Mouse (Mus musculus) midbrain, embryonic 16.5 days (tissue): ENCODE results near the gene Klf9. TPM values are rescaled to one million over a fixed set of nuclear protein-coding genes. Genes with fewer than 3 reads are reported as not detected.

Experiments used
- ATAC-seq: fragments of 200-750 bp; cut with Nextera tagmentation; 2 replicates; pipeline ENCODE4 v1.8.0; 2017; ENCODE audit warnings: moderate TSS enrichment
- H3K27ac ChIP-seq: fragments of 300-500 bp; sonication (generic); 2 replicates; pipeline ENCODE4 v1.5.1; 2014; ENCODE audit warnings: mild to moderate bottlenecking, low read length, mixed read lengths
- H3K27me3 ChIP-seq: fragments of 300-500 bp; sonication (generic); 2 replicates; pipeline ENCODE4 v1.6.1; 2014; ENCODE audit warnings: low read depth, low read length, mixed read lengths; ENCODE audit not compliant: control insufficient read depth, insufficient read depth
- H3K36me3 ChIP-seq: fragments of 300-500 bp; sonication (generic); 2 replicates; pipeline ENCODE4 v1.6.1; 2014; ENCODE audit warnings: mild to moderate bottlenecking, low read length, moderate library complexity, mixed read lengths; ENCODE audit not compliant: control insufficient read depth, insufficient read depth
- H3K4me1 ChIP-seq: fragments of 300-500 bp; sonication (generic); 2 replicates; pipeline ENCODE4 v1.6.1; 2014; ENCODE audit warnings: mild to moderate bottlenecking, low read length, mixed read lengths; ENCODE audit not compliant: control insufficient read depth, insufficient read depth
- H3K4me2 ChIP-seq: fragments of 300-500 bp; sonication (generic); 2 replicates; pipeline ENCODE4 v1.6.1; 2014; ENCODE audit warnings: mild to moderate bottlenecking, low read length, mixed read lengths
- H3K4me3 ChIP-seq: fragments of 300-500 bp; sonication (generic); 2 replicates; pipeline ENCODE4 v1.5.1; 2014; ENCODE audit warnings: low read depth, mild to moderate bottlenecking, low read length, moderate library complexity, mixed read lengths
- H3K9ac ChIP-seq: fragments of 300-500 bp; sonication (generic); 2 replicates; pipeline ENCODE4 v1.6.1; 2014; ENCODE audit warnings: low read depth, low read length, mixed read lengths
- H3K9me3 ChIP-seq: fragments of 300-500 bp; sonication (generic); replicated peaks from 2 replicates; pipeline ENCODE4 v1.6.1; 2014; ENCODE audit warnings: mild to moderate bottlenecking, low read length, mixed read lengths; ENCODE audit not compliant: control insufficient read depth, poor library complexity, severe bottlenecking
- WGBS: fragments of 180-500 bp; shearing (Covaris S2); extraction: QIAGEN DNeasy Blood & Tissue Kit; methylation state at CpG from one replicate; pipeline ENCODE4 v1.1.7; 2014; 5-methylcytosine and 5-hydroxymethylcytosine counted together
- polyA plus RNA-seq: library from polyadenylated mRNA; unstranded; fragments of >200 nt; fragmentation: Nextera tagmentation; extraction: Ambion mirVana; gene quantifications from 2 replicates; pipeline ENCODE4 v1.2.1, GENCODE M21; 2015

Gene Klf9
- polyA plus RNA-seq, 1 experiment from 2014 or later, result 3.1 TPM

DNA sequence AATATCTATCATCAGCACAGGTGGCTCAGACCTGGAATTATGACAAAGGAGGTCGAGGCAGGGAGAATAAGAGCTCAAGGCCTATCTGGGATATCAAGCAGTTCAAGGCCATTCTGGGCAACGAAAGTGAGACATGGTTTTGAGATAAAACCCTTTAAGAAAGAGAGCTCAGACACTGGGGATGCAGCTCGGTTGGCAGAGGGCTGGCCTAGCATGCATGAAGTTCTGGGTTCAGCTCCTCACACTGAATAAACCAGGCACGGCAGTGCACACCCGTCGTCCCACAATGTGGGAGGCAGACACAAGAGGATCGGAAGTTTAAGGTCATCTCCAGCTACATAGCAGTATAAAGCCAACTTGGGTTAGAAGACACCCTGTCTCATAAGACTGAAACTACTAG is 48.0 kb downstream of the Klf9 start:
- no peaks in the 10 kb centered on the region for H3K9me3 ChIP-seq
- H3K9ac ChIP-seq, result no peak overlapping the region
- H3K4me2 ChIP-seq, result no peak overlapping the region
- no peak overlapping the region for H3K4me3 ChIP-seq
- ATAC-seq, result no peak
- H3K27me3 ChIP-seq, result no peaks in the 10 kb centered on the region
- no peaks in the 10 kb centered on the region for H3K4me1 ChIP-seq
- no peak overlapping the region for H3K27ac ChIP-seq
- WGBS, result 94% methylated on average over 7 of the region's 7 CpGs
- no peaks in the 10 kb centered on the region; the same call in 1 of the 2 replicates for H3K36me3 ChIP-seq

DNA sequence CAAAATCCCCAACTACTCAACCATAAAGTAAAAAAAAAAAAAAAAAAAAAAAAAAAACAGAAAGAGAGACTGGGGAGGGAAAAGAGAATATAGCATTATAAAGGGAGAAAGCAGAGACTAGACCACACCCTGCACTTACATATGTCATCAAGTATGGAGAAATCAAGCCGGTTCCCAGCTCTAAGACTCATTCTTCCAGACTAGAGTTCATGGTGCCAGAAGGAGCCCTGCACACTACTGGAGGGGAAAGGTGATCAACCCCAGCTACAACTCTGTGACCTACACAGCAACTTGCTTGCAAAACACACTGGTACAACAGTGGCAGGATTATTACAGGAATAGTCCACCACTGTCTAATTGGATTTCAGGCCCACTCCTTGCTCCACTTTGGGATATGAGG is 48.7 kb downstream of the Klf9 start:
- Histone ChIP-seq H3K4me2 (no peak overlapping the region), H3K9me3 (no peaks in the 10 kb centered on the region), H3K4me1 (no peaks in the 10 kb centered on the region), H3K36me3 (no peaks in the 10 kb centered on the region; the same call in 1 of the 2 replicates), H3K27me3 (no peaks in the 10 kb centered on the region), H3K27ac (no peak overlapping the region), H3K4me3 (no peak overlapping the region), H3K9ac (no peak overlapping the region)
- ATAC-seq, result no peak
- WGBS, result 85% methylated on average over 1 of the region's 1 CpGs

DNA sequence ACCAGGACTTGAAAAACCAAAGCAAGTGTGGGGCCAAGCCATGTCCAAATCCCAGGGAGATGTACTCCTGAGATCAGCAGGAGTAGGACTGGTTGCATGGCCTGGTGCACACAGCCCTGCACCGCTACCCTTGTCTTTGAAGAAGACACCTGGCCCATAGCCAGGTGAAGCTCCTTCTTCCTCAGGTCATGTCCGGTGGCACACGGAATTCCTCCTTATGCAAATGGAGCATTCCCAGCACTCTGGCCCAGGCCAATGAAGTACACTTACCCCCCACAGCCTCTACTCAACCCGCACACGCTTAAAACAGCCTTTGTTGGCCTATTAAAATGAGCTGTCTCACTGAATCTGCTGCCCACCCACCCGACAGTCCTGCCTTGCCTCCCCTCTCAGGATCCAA is 50.5 kb downstream of the Klf9 start:
- ATAC-seq, result no peak
- no peaks in the 10 kb centered on the region for H3K4me1 ChIP-seq
- 89% methylated on average over 6 of the region's 6 CpGs for WGBS

DNA sequence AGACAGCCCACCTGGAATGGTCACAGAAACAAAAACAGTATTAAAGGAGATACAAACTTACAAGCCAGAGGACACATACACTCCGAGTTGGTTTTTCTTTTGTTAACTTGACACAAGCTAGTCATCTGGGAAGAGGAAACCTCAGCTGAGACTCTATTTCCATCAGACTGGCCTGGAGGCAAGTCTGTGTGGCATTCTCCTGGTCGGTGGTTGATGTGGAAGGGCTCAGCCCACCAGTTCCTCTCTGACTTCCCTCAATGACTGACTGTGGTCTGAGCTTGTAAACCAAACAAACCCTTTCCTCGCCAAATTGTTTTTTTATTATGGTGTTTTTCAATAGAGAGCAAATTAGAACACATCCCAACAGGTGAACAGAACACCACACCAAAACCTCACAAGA is 52.0 kb downstream of the Klf9 start:
- Histone ChIP-seq H3K4me3 (no peak overlapping the region), H3K9me3 (no peaks in the 10 kb centered on the region), H3K4me2 (no peak overlapping the region), H3K27me3 (no peaks in the 10 kb centered on the region), H3K9ac (no peak overlapping the region), H3K4me1 (no peaks in the 10 kb centered on the region), H3K36me3 (no peaks in the 10 kb centered on the region; the same call in 1 of the 2 replicates), H3K27ac (no peak overlapping the region)
- WGBS, result 87% methylated on average over 3 of the region's 3 CpGs
- no peak for ATAC-seq

More for the DNA sequence above, 50.5 kb downstream of the Klf9 start:
- Histone ChIP-seq H3K27me3 (no peaks in the 10 kb centered on the region), H3K9me3 (no peaks in the 10 kb centered on the region), H3K4me2 (no peak overlapping the region), H3K9ac (no peak overlapping the region), H3K36me3 (no peaks in the 10 kb centered on the region; the same call in 1 of the 2 replicates), H3K27ac (no peak overlapping the region), H3K4me3 (no peak overlapping the region)

DNA sequence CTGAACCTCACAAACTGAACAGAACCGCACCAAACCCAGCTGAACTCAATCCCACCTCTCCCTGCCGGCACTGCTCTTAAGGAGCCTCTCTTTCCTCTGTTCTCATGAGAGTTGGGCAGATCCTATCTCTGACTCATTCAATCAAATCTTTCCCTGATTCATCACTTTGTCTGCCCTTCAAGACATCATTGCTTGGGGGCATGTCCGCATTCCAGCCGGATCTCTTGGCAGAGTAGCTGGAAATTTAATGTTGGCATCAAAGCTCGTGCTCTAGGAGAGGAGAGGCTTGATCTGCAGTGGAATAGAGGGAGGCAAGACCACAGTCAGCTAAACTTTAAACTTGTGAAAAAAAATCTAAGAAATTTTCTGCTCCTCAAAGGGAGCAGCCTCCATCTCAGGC is 61.1 kb downstream of the Klf9 start:
- Histone ChIP-seq H3K9ac (no peak overlapping the region), H3K27ac (no peak overlapping the region), H3K4me3 (no peak overlapping the region), H3K4me1 (no peaks in the 10 kb centered on the region), H3K27me3 (no peaks in the 10 kb centered on the region), H3K9me3 (0 out of 2 replicates have a peak, but pooled peaks cover 2% of the 10 kb centered on the region), H3K36me3 (peaks cover 16% of the 10 kb centered on the region), H3K4me2 (no peak overlapping the region)
- ATAC-seq, result no peak
- WGBS, result 98% methylated on average over 5 of the region's 5 CpGs

DNA sequence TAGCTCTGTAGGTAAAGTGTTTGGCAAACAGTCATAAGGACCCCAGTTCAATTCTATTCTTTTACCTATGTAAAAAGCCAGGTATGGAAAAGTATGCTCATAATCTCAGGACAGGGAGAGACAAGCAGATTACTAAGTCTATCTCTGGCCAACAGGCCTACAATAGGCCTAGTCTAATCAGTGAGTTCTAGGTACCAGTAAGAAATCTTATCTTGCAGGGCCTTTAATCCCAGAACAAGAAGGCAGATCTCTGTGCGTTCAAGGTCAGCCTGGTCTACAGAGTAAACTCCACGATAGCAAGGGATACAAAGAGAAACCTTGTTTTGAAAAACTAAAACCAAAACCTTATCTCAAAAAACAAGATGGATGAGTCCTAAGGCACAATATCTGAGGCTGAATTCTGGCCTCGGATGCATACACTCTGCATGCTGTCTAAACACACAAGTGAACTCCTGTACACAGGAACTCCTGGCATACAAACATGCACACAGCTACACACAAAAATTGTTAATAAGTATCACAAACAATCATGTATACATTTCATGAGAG is 62.6 kb downstream of the Klf9 start:
- Histone ChIP-seq H3K9me3 (0 out of 2 replicates have a peak, but pooled peaks cover 2% of the 10 kb centered on the region), H3K27ac (no peak overlapping the region), H3K9ac (no peak overlapping the region), H3K27me3 (no peaks in the 10 kb centered on the region), H3K36me3 (peaks cover 16% of the 10 kb centered on the region), H3K4me1 (no peaks in the 10 kb centered on the region), H3K4me3 (no peak overlapping the region), H3K4me2 (no peak overlapping the region)
- WGBS, result 96% methylated on average over 3 of the region's 3 CpGs
- no peak for ATAC-seq

DNA sequence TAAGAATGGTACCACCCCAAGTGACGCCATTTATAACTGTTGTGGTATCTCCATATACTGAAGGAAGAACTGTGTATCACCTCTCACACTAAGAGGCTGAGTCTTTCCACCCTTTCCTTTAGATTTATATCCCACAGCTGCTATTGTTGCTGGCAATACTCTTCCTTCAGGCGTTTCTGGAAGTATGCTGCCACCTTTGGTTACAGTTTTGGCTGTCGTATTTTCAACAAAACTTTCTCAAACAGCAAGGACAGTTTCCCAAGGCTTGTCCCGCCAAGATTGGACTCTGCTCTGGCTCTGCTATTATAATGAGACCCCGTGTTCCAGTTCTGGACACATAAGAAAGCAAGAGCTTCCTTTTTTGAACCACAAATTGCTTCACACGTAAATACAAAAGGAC is 70.3 kb downstream of the Klf9 start:
- no peak overlapping the region for H3K4me2 ChIP-seq
- no peak overlapping the region for H3K4me3 ChIP-seq
- peaks cover 10% of the 10 kb centered on the region for H3K36me3 ChIP-seq
- H3K27ac ChIP-seq, result no peak overlapping the region
- WGBS, result 89% methylated on average over 6 of the region's 6 CpGs
- H3K4me1 ChIP-seq, result no peaks in the 10 kb centered on the region
- ATAC-seq, result no peak
- no peaks in the 10 kb centered on the region for H3K27me3 ChIP-seq
- H3K9ac ChIP-seq, result no peak overlapping the region
- H3K9me3 ChIP-seq, result no peaks in the 10 kb centered on the region

DNA sequence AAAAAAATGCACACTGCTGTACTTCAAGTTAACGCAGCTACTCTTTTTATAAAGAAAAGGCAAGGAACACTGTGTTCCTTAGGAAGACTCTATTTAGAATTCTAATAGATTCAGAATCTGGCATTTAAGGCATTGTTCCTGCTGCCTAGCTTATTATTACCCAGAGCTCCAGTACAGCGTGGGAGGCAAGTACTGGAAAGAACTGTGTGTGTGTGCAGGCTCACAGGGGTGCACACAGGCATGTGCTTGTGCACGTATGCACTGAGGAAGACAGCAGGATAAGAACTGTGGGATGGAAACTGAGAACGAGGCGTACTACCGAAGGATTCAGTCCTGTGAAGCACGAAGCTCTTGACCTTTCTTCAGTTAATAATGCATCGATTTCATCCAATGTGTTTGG is 73.3 kb downstream of the Klf9 start:
- Histone ChIP-seq H3K4me3 (no peak overlapping the region), H3K4me2 (no peak overlapping the region), H3K9ac (no peak overlapping the region), H3K36me3 (peaks cover 16% of the 10 kb centered on the region), H3K4me1 (no peaks in the 10 kb centered on the region), H3K27ac (peak overlapping the region; percentile 28; the same call in 1 of the 2 replicates), H3K27me3 (no peaks in the 10 kb centered on the region), H3K9me3 (no peaks in the 10 kb centered on the region)
- ATAC-seq, result no peak
- 59% methylated on average over 8 of the region's 8 CpGs for WGBS
